Comparison of ENCODE assay signal across 8 mouse cellular contexts in the genomic region with DNA sequence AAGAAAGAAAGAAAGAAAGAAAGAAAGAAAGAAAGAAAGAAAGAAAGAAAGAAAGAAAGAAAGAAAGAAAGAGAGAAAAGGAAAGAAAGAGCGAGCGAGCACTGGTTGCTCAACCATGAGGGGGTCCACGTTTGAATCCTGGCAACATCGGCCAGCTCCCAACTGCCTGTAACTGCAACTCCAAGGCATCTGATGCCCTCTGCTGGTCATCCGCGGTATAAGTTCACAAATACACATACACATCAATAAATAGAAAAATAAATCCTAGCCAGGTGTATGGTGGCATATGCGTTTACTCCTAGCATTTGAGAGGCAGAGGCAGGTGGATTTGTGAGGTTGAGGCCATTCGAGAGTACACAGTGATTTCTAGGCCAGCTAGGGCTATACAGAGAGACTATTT. TPM values are rescaled to one million over a fixed set of nuclear protein-coding genes. Genes with fewer than 3 reads are reported as not detected.
DNase-seq lines count a peak whose midpoint lies in the region; ATAC-seq lines count a peak whose summit lies in the region.

No protein-coding gene starts in this region.

- intact Hi-C loops in left cerebral cortex, postnatal 14 days (cut with DNase I): no loop called here
- intact Hi-C loops in gastrocnemius, postnatal 14 days (cut with DNase I; ENCODE audit: low total_unique reads): loop anchor here (5.0 kb wide), 1 partner anchor 125 kb away; no protein-coding TSS in a partner anchor

- peak; percentile 46 to 76 for DNase-seq in cerebellum, postnatal 14 days
- no peak for DNase-seq in cerebellum, adult 9-11 months
- DNase-seq in left cerebral cortex, postnatal 14 days (ENCODE audit: low spot score in 2 of 2): peak; percentile 48 to 63
- DNase-seq in left cerebral cortex, adult 8-10 months (ENCODE audit: low spot score in 2 of 2): no peak
- peak; percentile 69 for DNase-seq in adrenal gland, postnatal 10 days
- peak; percentile 47 for DNase-seq in gastrocnemius, postnatal 14 days
- DNase-seq in ovary, adult 18-20 months (ENCODE audit: low spot score): no peak

- ATAC-seq in megakaryocyte progenitor cell, adult 5-6 weeks (replicated peaks; ENCODE audit: poor library complexity): peak; percentile 88

RNA-seq across cellular contexts. Expression of a gene that starts 7.8 kb away (rescaled TPM):
- under 1 TPM; 0.26 to 0.32 TPM for total RNA-seq in left cerebral cortex, postnatal 14 days (2021)
- total RNA-seq in left cerebral cortex, adult 8-10 months (2022): 1 to 10 TPM in 2 of 4 experiments, under 1 TPM in 2; 0.63 to 1.4 (median 1.0) TPM
- 1 to 10 TPM; 2.1 to 2.2 TPM for total RNA-seq in adrenal gland, postnatal 10 days (2021)
- under 1 TPM; 0.55 to 0.88 TPM for total RNA-seq in gastrocnemius, postnatal 14 days (2021)
- 1.1 and 1.9 TPM in 2 replicates for total RNA-seq in megakaryocyte progenitor cell, adult 5-6 weeks (2015)
- 4.2 and 4.9 TPM in 2 replicates for total RNA-seq in megakaryocyte progenitor cell, adult 5-6 weeks (2017)

RNA-seq across cellular contexts. Expression of a gene that starts 8.7 kb away (rescaled TPM):
- 10 to 100 TPM; 20.4 to 21.5 TPM for total RNA-seq in left cerebral cortex, postnatal 14 days (2021)
- 10 to 100 TPM; 28.5 to 49.0 (median 38.7) TPM for total RNA-seq in left cerebral cortex, adult 8-10 months (2022)
- total RNA-seq in adrenal gland, postnatal 10 days (2021): 10 to 100 TPM; 26.1 to 36.1 TPM
- 1 to 10 TPM; 6.5 to 7.6 TPM for total RNA-seq in gastrocnemius, postnatal 14 days (2021)
- 33.0 and 36.3 TPM in 2 replicates for total RNA-seq in megakaryocyte progenitor cell, adult 5-6 weeks (2015)
- total RNA-seq in megakaryocyte progenitor cell, adult 5-6 weeks (2017): 9.2 and 19.9 TPM in 2 replicates

RNA-seq across cellular contexts. Expression of a gene that starts 10.7 kb away (rescaled TPM):
- total RNA-seq in left cerebral cortex, postnatal 14 days (2021): 100 to 1,000 TPM; 182 to 186 TPM
- total RNA-seq in left cerebral cortex, adult 8-10 months (2022): 100 to 1,000 TPM; 173 to 189 (median 180) TPM
- 100 to 1,000 TPM; 214 to 223 TPM for total RNA-seq in adrenal gland, postnatal 10 days (2021)
- total RNA-seq in gastrocnemius, postnatal 14 days (2021): 100 to 1,000 TPM; 135 to 136 TPM
- 198 and 210 TPM in 2 replicates for total RNA-seq in megakaryocyte progenitor cell, adult 5-6 weeks (2015)
- 226 and 261 TPM in 2 replicates for total RNA-seq in megakaryocyte progenitor cell, adult 5-6 weeks (2017)

RNA-seq across cellular contexts. Expression of a gene that starts 17.8 kb away (rescaled TPM):
- total RNA-seq in left cerebral cortex, postnatal 14 days (2021): not detected
- total RNA-seq in left cerebral cortex, adult 8-10 months (2022): not detected
- total RNA-seq in adrenal gland, postnatal 10 days (2021): not detected
- not detected for total RNA-seq in gastrocnemius, postnatal 14 days (2021)
- total RNA-seq in megakaryocyte progenitor cell, adult 5-6 weeks (2015): 0.81 TPM in 1 of 2 replicates, not detected in the other
- total RNA-seq in megakaryocyte progenitor cell, adult 5-6 weeks (2017): 0.29 and 1.1 TPM in 2 replicates

RNA-seq across cellular contexts. Expression of a gene that starts 53.7 kb away (rescaled TPM):
- total RNA-seq in left cerebral cortex, postnatal 14 days (2021): 10 to 100 TPM; 11.5 to 15.9 TPM
- 10 to 100 TPM; 15.3 to 22.6 (median 17.7) TPM for total RNA-seq in left cerebral cortex, adult 8-10 months (2022)
- total RNA-seq in adrenal gland, postnatal 10 days (2021): 10 to 100 TPM; 14.9 to 19.9 TPM
- total RNA-seq in gastrocnemius, postnatal 14 days (2021): 10 to 100 TPM; 15.4 to 18.3 TPM
- 0.17 and 1.6 TPM in 2 replicates for total RNA-seq in megakaryocyte progenitor cell, adult 5-6 weeks (2015)
- 0.92 and 1.3 TPM in 2 replicates for total RNA-seq in megakaryocyte progenitor cell, adult 5-6 weeks (2017)

Comparison
In these comparisons a context has a peak if more than half of its experiments do, and no peak if none do; other contexts are left out.
1. DNase-seq: peak in cerebellum, postnatal 14 days (2 of 2), left cerebral cortex, postnatal 14 days (2 of 2), adrenal gland, postnatal 10 days (single experiment) and gastrocnemius, postnatal 14 days (single experiment); none in cerebellum, adult 9-11 months (single experiment), left cerebral cortex, adult 8-10 months (0 of 2) and ovary, adult 18-20 months (single experiment).